Mouse (Mus musculus) megakaryocyte, embryonic 14.5 days (primary cell): ENCODE results near the gene Lingo1.

Experiments
- FLI1 ChIP-seq: IDR thresholded peaks from 2 replicates; pipeline ENCODE4 v1.6.1; 2012; ENCODE audit warnings: low read length, inconsistent platforms, mixed read lengths
- GATA1 ChIP-seq: IDR thresholded peaks from 3 replicates; pipeline ENCODE4 v1.6.1; 2012; ENCODE audit warnings: mixed read lengths, low read length, inconsistent platforms, borderline replicate concordance

DNA sequence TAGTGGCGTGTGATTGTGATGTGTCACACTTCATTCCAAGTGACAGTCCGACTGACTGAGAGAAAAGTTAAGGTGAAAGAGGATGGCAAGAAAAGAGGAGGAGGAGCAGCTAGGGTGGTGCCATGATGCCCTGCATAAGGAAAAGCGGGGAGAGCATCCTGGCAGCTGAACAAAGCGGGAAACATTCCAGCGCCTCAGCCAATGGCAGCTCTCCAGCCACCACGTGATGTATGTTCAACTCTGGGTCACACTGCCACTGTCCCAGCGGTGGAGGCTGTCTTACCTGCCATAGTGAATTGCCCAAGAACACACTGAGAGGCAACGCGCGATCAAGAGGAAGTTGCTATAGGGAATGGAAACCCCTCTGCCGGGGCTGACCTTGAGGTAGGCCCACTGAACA, 172.9 kb downstream of the Lingo1 start:
- TF ChIP-seq GATA1: no peak
- no peak for TF ChIP-seq FLI1
